Mouse (Mus musculus): ENCODE data around the gene Abhd5. TPM values are rescaled to one million over a fixed set of nuclear protein-coding genes. Genes with fewer than 3 reads are reported as not detected.

Gene Abhd5
- polyA plus RNA-seq, 2 experiments = 25.1 to 41.1 TPM

- 80% methylated on average over 4 of the region's 4 CpGs for WGBS
- no peaks in the 10 kb centered on the region for H3K36me3 ChIP-seq (ENCODE audit: control insufficient read depth, insufficient read depth, low read length)
These were observed 49.8 kb downstream of the Abhd5 start for GRCm38 (mm10) chr9:122401239-122401638.

GRCm38 (mm10) chr9:122410437-122411175 is 59.2 kb downstream of the Abhd5 start:
- ATAC-seq (ENCODE audit: low FRiP score, low read depth) = no peak
- 86% methylated on average over 16 of the region's 16 CpGs for WGBS
- H3K36me3 ChIP-seq (ENCODE audit: control insufficient read depth, insufficient read depth, low read length) = no peaks in the 10 kb centered on the region

More at GRCm38 (mm10) chr9:122401239-122401638, 49.8 kb downstream of the Abhd5 start:
- DNase-seq (ENCODE audit: low spot score) (no peak), ATAC-seq (ENCODE audit: low FRiP score, low read depth) (no peak)
- H3K9ac ChIP-seq (ENCODE audit: low read depth, low read length, severe bottlenecking) = no peak overlapping the region
- H3K27me3 ChIP-seq (ENCODE audit: control insufficient read depth, insufficient read depth, low read length) = no peaks in the 10 kb centered on the region
- H3K27ac ChIP-seq (replicated peaks; ENCODE audit: low read depth, low read length) = no peak overlapping the region
- no peak overlapping the region for H3K4me2 ChIP-seq (replicated peaks; ENCODE audit: low read depth, low read length, severe bottlenecking)
- no peak overlapping the region for H3K4me3 ChIP-seq (replicated peaks; ENCODE audit: low read length)
- H3K4me1 ChIP-seq (ENCODE audit: control insufficient read depth, insufficient read depth, low read length) = 0 out of 2 replicates have a peak, but pooled peaks cover 3% of the 10 kb centered on the region
- H3K9me3 ChIP-seq (ENCODE audit: control insufficient read depth, low read length) = no peaks in the 10 kb centered on the region
- TF ChIP-seq POLR2A (IDR thresholded peaks at IDR 0.05; ENCODE audit: borderline replicate concordance, extremely low read depth, insufficient read depth, insufficient read length) = no peak

GRCm38 (mm10) chr9:122414648-122415047 is 63.2 kb downstream of the Abhd5 start:
- no peak for TF ChIP-seq POLR2A (IDR thresholded peaks at IDR 0.05; ENCODE audit: borderline replicate concordance, extremely low read depth, insufficient read depth, insufficient read length)
- no peak overlapping the region for H3K4me2 ChIP-seq (replicated peaks; ENCODE audit: low read depth, low read length, severe bottlenecking)
- no peaks in the 10 kb centered on the region for H3K27me3 ChIP-seq (ENCODE audit: control insufficient read depth, insufficient read depth, low read length)
- DNase-seq (ENCODE audit: low spot score) (no peak), ATAC-seq (ENCODE audit: low FRiP score, low read depth) (no peak)
- no peaks in the 10 kb centered on the region for H3K4me1 ChIP-seq (ENCODE audit: control insufficient read depth, insufficient read depth, low read length)
- no peak overlapping the region for H3K4me3 ChIP-seq (replicated peaks; ENCODE audit: low read length)
- H3K9ac ChIP-seq (ENCODE audit: low read depth, low read length, severe bottlenecking) = no peak overlapping the region
- no peaks in the 10 kb centered on the region for H3K9me3 ChIP-seq (ENCODE audit: control insufficient read depth, low read length)
- H3K36me3 ChIP-seq (ENCODE audit: control insufficient read depth, insufficient read depth, low read length) = no peaks in the 10 kb centered on the region
- 85% methylated on average over 1 of the region's 1 CpGs for WGBS
- no peak overlapping the region for H3K27ac ChIP-seq (replicated peaks; ENCODE audit: low read depth, low read length)

More at GRCm38 (mm10) chr9:122410437-122411175, 59.2 kb downstream of the Abhd5 start:
- TF ChIP-seq POLR2A (IDR thresholded peaks at IDR 0.05; ENCODE audit: borderline replicate concordance, extremely low read depth, insufficient read depth, insufficient read length) = no peak
- no peak overlapping the region for H3K4me2 ChIP-seq (replicated peaks; ENCODE audit: low read depth, low read length, severe bottlenecking)
- no peaks in the 10 kb centered on the region for H3K4me1 ChIP-seq (ENCODE audit: control insufficient read depth, insufficient read depth, low read length)
- H3K27me3 ChIP-seq (ENCODE audit: control insufficient read depth, insufficient read depth, low read length) = no peaks in the 10 kb centered on the region
- H3K4me3 ChIP-seq (replicated peaks; ENCODE audit: low read length) = no peak overlapping the region
- H3K9ac ChIP-seq (ENCODE audit: low read depth, low read length, severe bottlenecking) = no peak overlapping the region
- no peak overlapping the region for H3K27ac ChIP-seq (replicated peaks; ENCODE audit: low read depth, low read length)
- no peak for DNase-seq (ENCODE audit: low spot score)
- H3K9me3 ChIP-seq (ENCODE audit: control insufficient read depth, low read length) = no peaks in the 10 kb centered on the region

GRCm38 (mm10) chr9:122415056-122415775 is 63.8 kb downstream of the Abhd5 start:
- no peak overlapping the region for H3K4me3 ChIP-seq (replicated peaks; ENCODE audit: low read length)
- H3K9ac ChIP-seq (ENCODE audit: low read depth, low read length, severe bottlenecking) = no peak overlapping the region
- no peaks in the 10 kb centered on the region for H3K27me3 ChIP-seq (ENCODE audit: control insufficient read depth, insufficient read depth, low read length)
- H3K27ac ChIP-seq (replicated peaks; ENCODE audit: low read depth, low read length) = no peak overlapping the region
- ATAC-seq (ENCODE audit: low FRiP score, low read depth) = no peak
- no peaks in the 10 kb centered on the region for H3K36me3 ChIP-seq (ENCODE audit: control insufficient read depth, insufficient read depth, low read length)
- no peak for DNase-seq (ENCODE audit: low spot score)
- 66% methylated on average over 8 of the region's 8 CpGs for WGBS
- no peak overlapping the region for H3K4me2 ChIP-seq (replicated peaks; ENCODE audit: low read depth, low read length, severe bottlenecking)
- TF ChIP-seq POLR2A (IDR thresholded peaks at IDR 0.05; ENCODE audit: borderline replicate concordance, extremely low read depth, insufficient read depth, insufficient read length) = no peak
- no peaks in the 10 kb centered on the region for H3K9me3 ChIP-seq (ENCODE audit: control insufficient read depth, low read length)
- no peaks in the 10 kb centered on the region for H3K4me1 ChIP-seq (ENCODE audit: control insufficient read depth, insufficient read depth, low read length)

GRCm38 (mm10) chr9:122416617-122417016 is 65.2 kb downstream of the Abhd5 start:
- Histone ChIP-seq H3K27me3 (ENCODE audit: control insufficient read depth, insufficient read depth, low read length) (no peaks in the 10 kb centered on the region), H3K4me2 (replicated peaks; ENCODE audit: low read depth, low read length, severe bottlenecking) (no peak overlapping the region), H3K9me3 (ENCODE audit: control insufficient read depth, low read length) (no peaks in the 10 kb centered on the region), H3K4me1 (ENCODE audit: control insufficient read depth, insufficient read depth, low read length) (no peaks in the 10 kb centered on the region), H3K9ac (ENCODE audit: low read depth, low read length, severe bottlenecking) (no peak overlapping the region), H3K36me3 (ENCODE audit: control insufficient read depth, insufficient read depth, low read length) (no peaks in the 10 kb centered on the region), H3K27ac (replicated peaks; ENCODE audit: low read depth, low read length) (no peak overlapping the region), H3K4me3 (replicated peaks; ENCODE audit: low read length) (no peak overlapping the region)
- DNase-seq (ENCODE audit: low spot score) (no peak), ATAC-seq (ENCODE audit: low FRiP score, low read depth) (no peak)
- 32% methylated on average over 2 of the region's 2 CpGs for WGBS
- TF ChIP-seq POLR2A (IDR thresholded peaks at IDR 0.05; ENCODE audit: borderline replicate concordance, extremely low read depth, insufficient read depth, insufficient read length) = no peak
